Mouse (Mus musculus) left cerebral cortex, postnatal 10 days (tissue): ENCODE data around the gene Mup11. TPM values are rescaled to one million over a fixed set of nuclear protein-coding genes. Genes with fewer than 3 reads are reported as not detected.
"Not testable (repeated sequence)": the region's sequence is repeated elsewhere in the genome, so short reads cannot be mapped to it uniquely, and the experiment has no call there.

ENCODE experiments used
- DNase-seq, 2 experiments: peaks; one replicate each; pipeline ENCODE4 v3.0.0; 2021 to 2022; ENCODE audit warnings: low spot score in 2 of 2, mixed read lengths in 1 of 2; ENCODE audit errors: extremely low spot score in 1 of 2
- intact Hi-C: fragments of 180-260 bp; cut with DNase I; formaldehyde crosslinking; loops from one replicate; pipeline ENCODE4 v1.15.1; 2025
- total RNA-seq, 2 experiments: library from RNA; stranded (reverse); gene quantifications; 2 replicates each; pipeline ENCODE4 v1.2.3; 2021

Mup11 gene
- not detected for total RNA-seq

DNA sequence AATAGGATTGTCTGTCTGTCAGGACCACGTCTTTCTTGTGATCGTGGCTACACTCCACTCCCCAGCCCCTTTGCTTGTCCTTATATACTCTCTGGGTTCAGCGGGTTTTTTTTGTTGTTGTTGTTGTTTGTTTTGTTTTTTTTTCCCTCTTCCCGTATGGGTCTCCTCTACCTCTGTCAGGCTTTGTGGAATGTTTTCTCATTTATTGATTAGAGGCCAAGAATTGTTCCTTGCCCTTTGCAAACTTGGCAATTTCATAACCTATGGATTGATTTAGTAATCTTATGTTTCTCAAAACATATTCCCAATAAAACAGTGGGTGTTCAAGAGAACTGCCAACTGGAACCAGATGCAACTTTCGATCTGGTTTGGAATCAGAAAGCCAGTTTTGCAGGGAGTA lies at the start of gene Mup11:
Gene Mup11, minus strand, starts transcription at position 101 of the 400 bp plus-strand sequence.
- DNase-seq, intact Hi-C loops: not testable (repeated sequence)

Other genes with a start within 250 kb of the Mup11 start
- gene Mup9, start 240.5 kb downstream of the Mup11 start, total RNA-seq: not detected
- not detected for gene Mup1, start 160.5 kb downstream of the Mup11 start, total RNA-seq
- gene Mup10, start 80.2 kb downstream of the Mup11 start, total RNA-seq: not detected
- not detected for gene Mup12, start 78.9 kb upstream of the Mup11 start, total RNA-seq
- gene Mup22, start 159.1 kb upstream of the Mup11 start, total RNA-seq: not detected